Mouse (Mus musculus): ENCODE measurements at regions not wholly inside any gene's neighbourhood (a gene's known extent, or its start where the extent isn't known, plus 50 kb on each side); places are given as distances from the start of the nearest gene placed in this dataset.

DNA sequence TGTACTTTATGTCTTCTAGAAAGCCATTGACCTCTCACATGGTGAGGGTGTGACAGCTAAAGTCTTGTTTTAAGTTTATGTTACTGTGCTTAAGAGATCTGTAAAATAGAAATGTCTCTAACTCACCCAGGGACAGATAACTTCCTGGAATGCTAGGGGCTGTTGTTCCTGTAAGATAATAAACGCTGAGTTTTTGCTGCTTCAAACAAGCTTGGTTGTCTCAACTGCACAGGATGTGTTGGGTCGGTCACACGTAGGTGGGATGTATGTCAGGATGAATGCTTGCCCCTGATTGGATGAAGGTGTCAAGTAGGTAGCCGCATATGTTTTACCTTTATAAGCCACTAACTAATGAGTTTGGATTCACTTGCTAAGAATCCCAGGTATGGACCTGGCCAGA is 63.8 kb upstream of the Eif4g2 start:
- TF ChIP-seq CTCF (IDR thresholded peaks at IDR 0.05; ENCODE audit: low read depth, low read length) (no peak), GATA1 (IDR thresholded peaks at IDR 0.05; ENCODE audit: borderline replicate concordance, low read length) (no peak), POLR2AphosphoS5 (IDR thresholded peaks at IDR 0.05; ENCODE audit: insufficient replicate concordance, low read depth, low read length) (no peak)

Measured in G1E (cell line).